ENCODE assay signal across 8 mouse cellular contexts in genomic region chr12:83072181-83072887, GRCm38 (mm10).
DNase-seq lines count a peak whose midpoint lies in the region; ATAC-seq and TF ChIP-seq lines count a peak whose summit lies in the region.

No protein-coding gene starts in this region.

- no peaks in the 10 kb centered on the region for H3K27me3 ChIP-seq in kidney, postnatal 0 days (ENCODE audit: insufficient read depth, low read length)
- no peaks in the 10 kb centered on the region for H3K27me3 ChIP-seq in embryonic facial prominence, embryonic 14.5 days (replicated peaks; ENCODE audit: control insufficient read depth, insufficient read depth, low read length)
- no peaks in the 10 kb centered on the region for H3K27me3 ChIP-seq in intestine, embryonic 15.5 days (replicated peaks)
- H3K27me3 ChIP-seq in spleen, adult 2 months (ENCODE audit: control insufficient read depth, insufficient read depth, low read length): no peaks in the 10 kb centered on the region

- H3K4me1 ChIP-seq in kidney, postnatal 0 days (replicated peaks; ENCODE audit: insufficient read depth, low read length): no peaks in the 10 kb centered on the region; the same call in none of the 2 replicates
- H3K4me1 ChIP-seq in embryonic facial prominence, embryonic 14.5 days (ENCODE audit: control insufficient read depth, insufficient read depth, low read length): peaks cover 11% of the 10 kb centered on the region
- peaks cover 18% of the 10 kb centered on the region for H3K4me1 ChIP-seq in intestine, embryonic 15.5 days (replicated peaks)
- H3K4me1 ChIP-seq in spleen, adult 2 months (ENCODE audit: control insufficient read depth, insufficient read depth, insufficient read length): no peaks in the 10 kb centered on the region

- TF ChIP-seq POLR2A in spleen, adult 2 months (IDR thresholded peaks at IDR 0.05; ENCODE audit: low read depth, low read length): no peak

- H3K9ac ChIP-seq in kidney, postnatal 0 days (ENCODE audit: low read depth, low read length): no peak overlapping the region
- no peak overlapping the region for H3K9ac ChIP-seq in embryonic facial prominence, embryonic 14.5 days (ENCODE audit: low read depth, low read length)
- no peak overlapping the region for H3K9ac ChIP-seq in intestine, embryonic 15.5 days

- no peak for ATAC-seq in kidney, postnatal 0 days (replicated peaks; ENCODE audit: low FRiP score, low read depth)
- ATAC-seq in embryonic facial prominence, embryonic 14.5 days (ENCODE audit: low read depth): no peak
- ATAC-seq in intestine, embryonic 15.5 days: peak; percentile 34; the same call in 1 of the 2 replicates

- H3K9me3 ChIP-seq in kidney, postnatal 0 days (replicated peaks; ENCODE audit: low read length): no peaks in the 10 kb centered on the region
- H3K9me3 ChIP-seq in embryonic facial prominence, embryonic 14.5 days (ENCODE audit: control insufficient read depth, low read length): no peaks in the 10 kb centered on the region
- H3K9me3 ChIP-seq in intestine, embryonic 15.5 days: no peaks in the 10 kb centered on the region

- peak; percentile 64 for DNase-seq in kidney, postnatal 0 days (ENCODE audit: low spot score)
- no peak for DNase-seq in kidney, adult 11 months
- peak; percentile 71 for DNase-seq in brain, adult 2 months (ENCODE audit: low read depth, low spot score)
- peak; percentile 39 for DNase-seq in embryonic facial prominence, embryonic 14.5 days (ENCODE audit: low spot score)
- DNase-seq in spleen, adult 2 months (ENCODE audit: low read depth in 1 of 2, low spot score in 2 of 2): no peak
- DNase-seq in ovary, adult 18-20 months (ENCODE audit: low spot score): no peak
- no peak for DNase-seq in frontal cortex, postnatal 36 days (ENCODE audit: low spot score in 2 of 2)

- WGBS in kidney, postnatal 0 days: 25% methylated on average over 3 of the region's 3 CpGs
- WGBS in embryonic facial prominence, embryonic 14.5 days: 39% methylated on average over 3 of the region's 3 CpGs
- WGBS in intestine, embryonic 15.5 days: 25% methylated on average over 3 of the region's 3 CpGs
- 54% methylated on average over 3 of the region's 3 CpGs for WGBS in spleen, adult 2 months

- no peaks in the 10 kb centered on the region for H3K36me3 ChIP-seq in kidney, postnatal 0 days (ENCODE audit: insufficient read depth, low read length)
- H3K36me3 ChIP-seq in embryonic facial prominence, embryonic 14.5 days (ENCODE audit: control insufficient read depth, insufficient read depth, low read length): no peaks in the 10 kb centered on the region
- H3K36me3 ChIP-seq in intestine, embryonic 15.5 days: no peaks in the 10 kb centered on the region
- no peaks in the 10 kb centered on the region for H3K36me3 ChIP-seq in spleen, adult 2 months (ENCODE audit: control insufficient read depth, insufficient read depth, low read length)

- TF ChIP-seq CTCF in kidney, postnatal 0 days (IDR thresholded peaks at IDR 0.05; ENCODE audit: low read depth): peak; percentile 72
- no peak for TF ChIP-seq CTCF in spleen, adult 2 months (IDR thresholded peaks at IDR 0.05; ENCODE audit: extremely low read depth, insufficient read depth, insufficient read length, insufficient replicate concordance)

- H3K4me3 ChIP-seq in kidney, postnatal 0 days (replicated peaks; ENCODE audit: low read depth, low read length): no peak overlapping the region
- no peak overlapping the region for H3K4me3 ChIP-seq in embryonic facial prominence, embryonic 14.5 days (ENCODE audit: low read depth, low read length)
- H3K4me3 ChIP-seq in intestine, embryonic 15.5 days (replicated peaks): no peak overlapping the region
- H3K4me3 ChIP-seq in spleen, adult 2 months (ENCODE audit: extremely low read depth, insufficient read depth, insufficient read length): no peak overlapping the region

- no peak overlapping the region for H3K4me2 ChIP-seq in kidney, postnatal 0 days (ENCODE audit: low read length)
- H3K4me2 ChIP-seq in embryonic facial prominence, embryonic 14.5 days (ENCODE audit: low read depth, low read length): no peak overlapping the region
- no peak overlapping the region for H3K4me2 ChIP-seq in intestine, embryonic 15.5 days (replicated peaks)

- H3K27ac ChIP-seq in kidney, postnatal 0 days: no peak overlapping the region
- no peak overlapping the region for H3K27ac ChIP-seq in embryonic facial prominence, embryonic 14.5 days (replicated peaks; ENCODE audit: low read depth, low read length)
- H3K27ac ChIP-seq in intestine, embryonic 15.5 days: no peak overlapping the region; the same call in 1 of the 2 replicates
- peak overlapping the region; percentile 53; the same call in 1 of the 2 replicates for H3K27ac ChIP-seq in spleen, adult 2 months (ENCODE audit: insufficient read depth, low read length)

Comparison
In these comparisons a context has a peak if more than half of its experiments do, and no peak if none do; other contexts are left out.
1. DNase-seq: peak in kidney, postnatal 0 days (single experiment), brain, adult 2 months (single experiment) and embryonic facial prominence, embryonic 14.5 days (single experiment); none in kidney, adult 11 months (single experiment), spleen, adult 2 months (0 of 2), ovary, adult 18-20 months (single experiment) and frontal cortex, postnatal 36 days (0 of 2).